10 mouse cellular contexts compared by ENCODE assay signal in the genomic region with DNA sequence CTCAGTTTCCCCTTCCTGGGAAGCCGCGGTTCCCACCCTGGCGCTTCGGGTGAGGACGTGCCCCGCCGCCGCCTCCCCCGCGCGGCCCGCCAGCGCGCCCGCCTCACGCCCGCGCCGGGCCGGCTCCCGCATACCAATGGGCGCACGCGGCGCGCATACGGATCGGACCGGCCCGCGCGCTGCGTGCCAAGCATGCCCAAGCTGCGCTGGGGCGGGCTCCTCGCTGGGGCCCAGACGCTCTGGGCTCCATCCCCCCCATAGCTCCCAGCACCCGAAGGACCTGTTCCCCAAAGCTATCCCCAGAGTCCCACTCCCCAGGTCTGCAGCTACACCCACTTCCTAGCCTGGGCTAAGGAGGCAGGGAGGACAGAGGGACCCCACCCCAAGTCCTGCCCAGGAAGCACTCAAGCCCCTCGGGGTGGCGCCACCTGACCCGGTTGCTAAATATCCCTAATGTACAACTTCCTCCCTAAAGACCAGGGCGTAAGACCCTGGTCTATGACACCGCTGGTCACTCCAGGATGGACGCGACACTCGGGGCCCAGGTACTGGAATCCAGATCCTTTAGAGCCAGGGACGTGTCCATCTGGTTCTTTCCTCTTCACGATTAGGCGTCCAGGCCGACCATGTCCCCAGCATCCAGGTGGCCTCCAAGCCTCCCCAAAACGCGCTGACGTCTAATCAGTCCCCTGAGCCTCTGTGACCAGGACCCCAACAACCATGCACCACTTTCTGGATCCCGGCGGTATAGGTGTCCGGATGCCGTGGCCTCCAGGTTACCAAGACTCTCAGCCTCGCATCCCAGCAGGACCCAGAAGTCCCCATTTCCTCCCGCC. TPM values are rescaled to one million over a fixed set of nuclear protein-coding genes. Genes with fewer than 3 reads are reported as not detected.
DNase-seq lines count a peak whose midpoint lies in the region; ATAC-seq and TF ChIP-seq lines count a peak whose summit lies in the region.
"Had no signal": no experiment of that assay in that cellular context is flagged by ENCODE, and none has a peak within 500 bp of the region (broad histone marks: within the 10 kb centered on the region; RNA-seq: fewer than 3 reads in every experiment).

No protein-coding gene starts in this region.

- H3K36me3 ChIP-seq in lung, embryonic 14.5 days (ENCODE audit: insufficient read depth), result no peaks in the 10 kb centered on the region
- no peaks in the 10 kb centered on the region for H3K36me3 ChIP-seq in forebrain, embryonic 12.5 days (replicated peaks)
- no peaks in the 10 kb centered on the region for H3K36me3 ChIP-seq in limb, embryonic 12.5 days
- no peaks in the 10 kb centered on the region for H3K36me3 ChIP-seq in neural tube, embryonic 15.5 days

- H3K27ac ChIP-seq in lung, embryonic 14.5 days (ENCODE audit: low read depth), result no peak overlapping the region
- H3K27ac ChIP-seq in forebrain, embryonic 12.5 days, result no peak overlapping the region
- no peak overlapping the region for H3K27ac ChIP-seq in limb, embryonic 12.5 days
- H3K27ac ChIP-seq in neural tube, embryonic 15.5 days (replicated peaks), result no peak overlapping the region
- H3K27ac ChIP-seq: heart, adult 2 months had no signal

- DNase-seq in lung, embryonic 14.5 days, result no peak
- DNase-seq in lung, postnatal 10 days, result no peak
- no peak for DNase-seq in cerebellum, adult 11-12 months
- DNase-seq in frontal cortex, postnatal 25 days (ENCODE audit: low spot score in 2 of 2), result no peak
- DNase-seq: heart, adult 2 months had no signal

- ATAC-seq in lung, embryonic 14.5 days (ENCODE audit: insufficient read depth), result no peak
- no peak for ATAC-seq in forebrain, embryonic 12.5 days (ENCODE audit: low FRiP score)
- no peak for ATAC-seq in limb, embryonic 12.5 days (ENCODE audit: insufficient number of reproducible peaks, insufficient read depth, low FRiP score, low TSS enrichment, low read depth)
- ATAC-seq in neural tube, embryonic 15.5 days (ENCODE audit: low FRiP score), result peak; percentile 33; the same call in 1 of the 2 replicates
- no peak for ATAC-seq in CD4-positive, CD25-positive, alpha-beta regulatory T cell, adult 4 months
- ATAC-seq: Patski had no signal

- H3K4me3 ChIP-seq in lung, embryonic 14.5 days (ENCODE audit: low read depth, low read length), result peak overlapping the region; percentile 27
- peak overlapping the region; percentile 35 for H3K4me3 ChIP-seq in forebrain, embryonic 12.5 days (replicated peaks)
- H3K4me3 ChIP-seq in limb, embryonic 12.5 days (replicated peaks), result peak overlapping the region; percentile 37
- H3K4me3 ChIP-seq in neural tube, embryonic 15.5 days (replicated peaks), result peak overlapping the region; percentile 41
- H3K4me3 ChIP-seq: heart, adult 2 months had no signal

- no peaks in the 10 kb centered on the region for H3K9me3 ChIP-seq in lung, embryonic 14.5 days (ENCODE audit: low read depth, low read length)
- no peaks in the 10 kb centered on the region for H3K9me3 ChIP-seq in forebrain, embryonic 12.5 days
- H3K9me3 ChIP-seq in limb, embryonic 12.5 days, result 0 out of 2 replicates have a peak, but pooled peaks cover 8% of the 10 kb centered on the region
- no peaks in the 10 kb centered on the region for H3K9me3 ChIP-seq in neural tube, embryonic 15.5 days (replicated peaks)

- peaks cover 64% of the 10 kb centered on the region for H3K27me3 ChIP-seq in lung, embryonic 14.5 days (ENCODE audit: insufficient read depth, low read length)
- H3K27me3 ChIP-seq in forebrain, embryonic 12.5 days, result peaks cover 78% of the 10 kb centered on the region
- peaks cover 76% of the 10 kb centered on the region for H3K27me3 ChIP-seq in limb, embryonic 12.5 days
- H3K27me3 ChIP-seq in neural tube, embryonic 15.5 days (replicated peaks), result peaks cover 53% of the 10 kb centered on the region

- H3K4me1 ChIP-seq in lung, embryonic 14.5 days (ENCODE audit: insufficient read depth), result no peaks in the 10 kb centered on the region
- peaks cover 27% of the 10 kb centered on the region for H3K4me1 ChIP-seq in forebrain, embryonic 12.5 days
- H3K4me1 ChIP-seq in limb, embryonic 12.5 days (replicated peaks), result peaks cover 25% of the 10 kb centered on the region
- H3K4me1 ChIP-seq in neural tube, embryonic 15.5 days, result peaks cover 30% of the 10 kb centered on the region

- TF ChIP-seq CTCF in lung, embryonic 14.5 days (IDR thresholded peaks at IDR 0.05; ENCODE audit: low read depth), result no peak

- H3K9ac ChIP-seq in lung, embryonic 14.5 days, result no peak overlapping the region
- H3K9ac ChIP-seq in forebrain, embryonic 12.5 days, result no peak overlapping the region; the same call in 1 of the 2 replicates
- no peak overlapping the region for H3K9ac ChIP-seq in limb, embryonic 12.5 days (replicated peaks)
- H3K9ac ChIP-seq in neural tube, embryonic 15.5 days (replicated peaks), result peak overlapping the region; percentile 21; the same call in 1 of the 2 replicates

- 2% methylated on average over 55 of the region's 59 CpGs for WGBS in lung, embryonic 14.5 days
- WGBS in forebrain, embryonic 12.5 days, result 2% methylated on average over 58 of the region's 59 CpGs
- WGBS in limb, embryonic 12.5 days, result 2% methylated on average over 58 of the region's 59 CpGs
- WGBS in neural tube, embryonic 15.5 days, result under 1% methylated on average over 58 of the region's 59 CpGs

- peak overlapping the region; percentile 57 for H3K4me2 ChIP-seq in lung, embryonic 14.5 days
- peak overlapping the region; percentile 51 for H3K4me2 ChIP-seq in forebrain, embryonic 12.5 days
- peak overlapping the region; percentile 54 for H3K4me2 ChIP-seq in limb, embryonic 12.5 days
- H3K4me2 ChIP-seq in neural tube, embryonic 15.5 days, result peak overlapping the region; percentile 69

RNA-seq across cellular contexts. Expression of a gene that starts 1.5 kb away (rescaled TPM):
- 0.07 TPM in 1 of 2 replicates, not detected in the other for polyA plus RNA-seq in lung, embryonic 14.5 days (2014; fragmentation: Nextera tagmentation; extraction: Ambion mirVana)
- 1.8 and 2.0 TPM in 2 replicates for polyA plus RNA-seq in forebrain, embryonic 12.5 days (2016; fragmentation: Nextera tagmentation; extraction: Ambion mirVana)
- polyA plus RNA-seq in limb, embryonic 12.5 days (2016; fragmentation: Nextera tagmentation; extraction: Ambion mirVana), result 0.42 and 0.44 TPM in 2 replicates
- polyA plus RNA-seq in neural tube, embryonic 15.5 days (2015; fragmentation: Nextera tagmentation; extraction: Ambion mirVana), result 3.6 and 3.8 TPM in 2 replicates
- polyA plus RNA-seq in CD4-positive, CD25-positive, alpha-beta regulatory T cell, adult 4 months (2017; shearing (Covaris generic)), result not detected
- polyA plus RNA-seq: heart, adult 2 months had no signal

RNA-seq across cellular contexts. Expression of a gene that starts 23.4 kb away (rescaled TPM):
- polyA plus RNA-seq in lung, embryonic 14.5 days (2014; fragmentation: Nextera tagmentation; extraction: Ambion mirVana), result 40.4 and 46.1 TPM in 2 replicates
- polyA plus RNA-seq in forebrain, embryonic 12.5 days (2016; fragmentation: Nextera tagmentation; extraction: Ambion mirVana), result 42.4 and 53.1 TPM in 2 replicates
- 59.7 and 62.0 TPM in 2 replicates for polyA plus RNA-seq in limb, embryonic 12.5 days (2016; fragmentation: Nextera tagmentation; extraction: Ambion mirVana)
- polyA plus RNA-seq in neural tube, embryonic 15.5 days (2015; fragmentation: Nextera tagmentation; extraction: Ambion mirVana), result 66.4 and 72.3 TPM in 2 replicates
- polyA plus RNA-seq in CD4-positive, CD25-positive, alpha-beta regulatory T cell, adult 4 months (2017; shearing (Covaris generic)), result 1 to 10 TPM; 2.5 to 4.9 TPM
